Mouse (Mus musculus) right cerebral cortex, adult 18-20 months (tissue): ENCODE results near the gene Wrnip1.
A peak's percentile ranks its signal among the peaks of the same experiment; 100 is the strongest.

ENCODE experiments used
- DNase-seq: peaks from one replicate; pipeline ENCODE4 v3.0.0; 2022; ENCODE audit warnings: mixed read lengths

Wrnip1 gene

DNA sequence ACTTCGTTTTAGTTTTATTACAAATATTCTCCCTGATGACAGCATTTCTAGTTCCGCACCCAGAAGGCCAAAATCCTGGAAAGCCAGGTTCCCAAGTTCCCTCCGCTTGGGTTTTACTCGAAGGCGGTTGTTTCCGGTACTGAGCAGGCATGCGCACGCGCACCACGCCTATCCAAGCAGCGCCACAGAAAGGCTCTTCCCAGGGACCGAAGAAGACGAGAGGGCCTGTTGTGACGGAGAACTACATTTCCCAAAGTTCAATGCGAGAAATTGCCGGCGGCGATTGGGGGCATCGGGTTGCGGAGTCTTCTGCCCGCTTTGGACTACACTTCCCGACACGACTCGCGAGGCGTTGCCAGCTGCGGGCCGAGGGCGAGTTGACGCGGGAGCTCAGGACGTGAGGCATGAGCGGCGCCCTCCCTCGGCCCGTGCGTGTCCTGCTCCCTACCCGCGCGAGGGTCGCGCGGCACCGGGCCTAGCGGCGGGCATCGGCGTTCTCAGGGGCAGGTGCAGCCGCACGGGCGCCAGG is at the start of gene Wrnip1:
TSS of gene Wrnip1 (plus strand) at position 346 of the 529 bp plus-strand sequence.
- peak; percentile 99 for DNase-seq

DNA sequence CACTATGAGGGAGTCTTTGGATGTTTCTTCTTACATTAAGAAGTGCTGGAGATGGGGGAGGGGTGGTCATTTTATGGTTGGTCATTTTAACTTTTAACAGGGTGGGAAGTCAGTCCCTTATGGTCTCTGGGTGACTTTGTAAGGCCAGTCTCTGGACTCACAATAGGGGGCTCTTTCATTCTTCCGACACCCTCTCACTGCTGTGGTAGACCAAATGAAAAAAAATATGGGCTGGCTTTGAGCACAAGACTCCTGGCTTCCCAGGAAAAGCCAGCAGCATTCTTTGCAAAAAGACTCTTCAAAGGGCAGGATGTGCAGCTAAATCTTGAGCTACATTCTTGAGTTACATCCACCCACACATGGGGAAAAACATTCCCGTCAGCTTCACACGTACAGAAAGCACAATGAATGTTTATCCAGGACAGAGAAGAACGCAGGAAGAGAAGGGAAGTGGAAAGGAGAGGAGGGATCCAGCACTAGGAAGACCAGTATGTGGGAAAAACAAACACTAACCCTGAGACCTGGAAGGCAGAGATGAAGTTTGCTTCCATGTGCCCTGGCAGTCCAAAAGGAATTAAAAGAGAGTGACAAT is 49.7 kb upstream of the Wrnip1 start:
- DNase-seq, result no peak

- no peak for DNase-seq
These were observed 42.8 kb upstream of the Wrnip1 start for GRCm38 (mm10) chr13:32759036-32759435.

DNA sequence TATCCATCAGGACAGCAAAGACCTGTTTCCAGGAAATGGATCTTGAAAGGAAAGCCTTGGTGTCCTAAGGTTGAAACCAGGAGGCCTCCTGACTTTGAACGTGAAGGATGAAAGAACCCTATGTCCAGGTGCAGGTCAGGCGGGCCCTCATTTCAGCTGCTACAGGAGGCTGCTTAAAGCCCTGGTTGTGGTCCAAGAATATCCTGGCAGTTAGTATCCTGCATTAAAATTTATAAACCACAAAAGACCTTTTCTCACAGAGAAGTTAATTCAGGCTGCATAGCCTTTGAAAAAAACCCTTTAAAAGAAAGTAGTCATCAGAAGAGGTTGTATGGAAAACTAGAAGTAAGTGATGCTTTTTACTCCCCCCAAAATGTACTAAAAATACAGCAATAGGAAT is 41.0 kb upstream of the Wrnip1 start:
- DNase-seq, result no peak

DNA sequence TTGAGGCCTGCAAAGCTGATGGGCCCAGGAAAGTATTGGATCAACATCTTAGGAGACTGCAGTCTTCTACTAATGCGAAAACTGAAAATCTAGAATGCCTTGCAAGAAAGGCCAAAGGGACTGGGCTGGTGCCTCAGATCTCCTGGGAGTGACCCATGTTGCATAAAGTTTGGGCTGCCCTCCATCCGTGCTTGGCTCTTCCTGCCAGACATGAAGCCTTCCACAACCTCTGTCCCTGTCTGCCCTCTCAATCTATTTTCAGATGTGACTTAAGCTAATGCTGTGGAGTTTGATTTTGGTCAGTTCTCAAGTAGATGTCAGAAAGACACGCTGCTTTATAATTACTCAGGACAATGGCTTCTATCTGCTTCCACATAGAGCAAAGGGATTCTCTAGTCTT is 38.7 kb upstream of the Wrnip1 start:
- no peak for DNase-seq

DNA sequence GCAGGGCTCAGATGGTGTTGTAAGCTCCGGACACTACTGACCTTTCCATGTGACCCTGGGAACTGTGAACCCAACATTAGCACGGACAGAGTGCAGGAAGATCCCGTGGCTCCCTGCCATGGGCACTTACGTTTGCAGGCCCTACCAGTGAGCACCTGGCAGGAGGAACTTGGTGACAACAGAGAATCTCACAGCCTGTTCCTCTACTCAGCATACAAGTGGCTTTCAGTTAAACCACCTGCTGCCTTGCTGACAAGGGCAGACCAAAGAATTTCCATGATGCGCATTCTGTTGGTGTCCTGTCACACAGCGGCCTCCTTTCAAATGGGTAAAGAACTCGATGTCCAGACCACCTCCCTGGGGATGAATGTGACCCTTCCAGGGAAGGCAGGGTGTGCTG is 37.4 kb upstream of the Wrnip1 start:
- DNase-seq, result no peak

GRCm38 (mm10) chr13:32768104-32768503 is 33.7 kb upstream of the Wrnip1 start:
- peak; percentile 30 for DNase-seq

- DNase-seq, result no peak
These were observed 31.9 kb upstream of the Wrnip1 start for GRCm38 (mm10) chr13:32769960-32770359.

- DNase-seq, result no peak
These were observed 25.9 kb upstream of the Wrnip1 start for GRCm38 (mm10) chr13:32775889-32776288.

DNA sequence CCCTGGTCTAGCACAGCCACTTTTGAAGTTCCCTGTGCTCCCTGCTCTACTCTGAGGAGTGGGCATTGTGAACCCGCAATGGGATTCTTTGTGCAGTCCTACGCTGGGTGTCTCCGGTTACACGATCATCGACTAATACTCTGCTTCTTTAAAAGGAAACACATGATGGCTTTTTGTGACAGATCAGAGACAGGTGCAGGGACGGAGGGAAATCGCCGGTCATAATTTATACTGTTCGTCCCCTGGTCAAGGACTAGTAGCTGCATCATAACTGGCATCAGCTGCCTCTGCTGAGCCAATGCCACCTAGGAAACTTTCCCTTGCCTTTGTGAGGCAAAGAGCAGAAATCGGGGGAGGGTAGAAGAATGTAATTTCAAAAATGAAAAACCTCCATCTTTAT is 25.5 kb upstream of the Wrnip1 start:
- no peak for DNase-seq

DNA sequence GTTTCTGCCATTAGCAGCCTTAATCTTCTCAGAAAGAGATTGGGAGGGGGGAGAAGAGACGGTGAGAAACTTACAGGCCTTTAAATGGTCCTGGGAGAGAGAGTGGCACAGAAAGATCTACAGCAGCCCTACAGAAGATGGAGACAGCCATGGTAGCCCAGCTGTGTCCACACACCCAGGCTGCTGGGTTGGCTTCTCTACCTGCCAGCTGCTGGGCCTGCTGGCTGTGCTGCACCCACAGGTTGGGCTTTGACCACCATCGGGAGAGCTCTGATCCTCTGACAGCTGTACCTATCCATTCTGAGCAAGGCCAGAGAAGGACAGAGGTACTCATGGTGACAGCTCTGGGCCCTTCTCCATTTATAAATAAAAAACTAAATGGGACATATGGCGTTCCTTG is 23.0 kb upstream of the Wrnip1 start:
- DNase-seq, result no peak

- DNase-seq, result no peak
These were observed 18.8 kb upstream of the Wrnip1 start for GRCm38 (mm10) chr13:32783055-32783454.

DNA sequence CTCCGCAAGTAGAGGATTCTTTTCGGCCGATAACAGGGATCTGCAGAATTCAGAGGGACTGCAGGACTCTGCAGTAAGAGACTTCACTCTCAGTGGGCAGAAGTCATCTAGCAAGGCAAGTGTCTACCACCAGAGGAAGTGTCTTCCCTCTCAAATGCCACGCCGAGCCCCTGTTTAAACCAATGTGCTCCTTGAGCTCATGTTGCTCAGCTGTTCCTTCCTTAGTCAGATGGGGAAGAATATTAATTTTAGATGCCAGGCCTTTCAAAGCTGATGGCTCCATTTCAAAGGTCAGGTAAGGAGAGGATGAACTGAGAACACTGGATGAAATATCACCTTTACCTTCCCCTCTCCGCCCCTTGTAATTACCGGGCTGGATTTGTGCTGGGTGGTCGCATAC is 18.0 kb upstream of the Wrnip1 start, which contains the start of gene Mylk4:
TSS of gene Mylk4 (minus strand) at position 139 of the 400 bp plus-strand sequence.
- DNase-seq, result no peak

GRCm38 (mm10) chr13:32787584-32787983 is 14.3 kb upstream of the Wrnip1 start:
- DNase-seq, result no peak

DNA sequence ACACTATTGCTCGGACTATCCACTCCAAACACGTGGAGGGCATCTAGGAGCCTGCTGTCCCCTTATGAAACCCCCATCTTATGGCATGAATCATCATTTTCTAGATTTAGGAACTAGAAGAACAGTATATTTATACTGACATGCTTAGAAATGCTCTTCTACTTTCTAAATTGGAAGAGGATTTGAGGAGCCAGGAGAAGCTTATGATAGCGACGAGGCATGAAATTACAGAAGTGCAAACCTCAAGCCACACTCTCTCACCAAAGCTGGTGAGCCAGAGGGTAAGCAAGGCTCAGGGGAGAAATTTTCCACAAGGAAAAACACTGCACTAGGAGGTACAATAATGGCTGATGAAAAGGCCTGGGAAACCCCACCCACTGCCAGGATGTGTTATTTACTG is 12.1 kb upstream of the Wrnip1 start:
- DNase-seq, result no peak

DNA sequence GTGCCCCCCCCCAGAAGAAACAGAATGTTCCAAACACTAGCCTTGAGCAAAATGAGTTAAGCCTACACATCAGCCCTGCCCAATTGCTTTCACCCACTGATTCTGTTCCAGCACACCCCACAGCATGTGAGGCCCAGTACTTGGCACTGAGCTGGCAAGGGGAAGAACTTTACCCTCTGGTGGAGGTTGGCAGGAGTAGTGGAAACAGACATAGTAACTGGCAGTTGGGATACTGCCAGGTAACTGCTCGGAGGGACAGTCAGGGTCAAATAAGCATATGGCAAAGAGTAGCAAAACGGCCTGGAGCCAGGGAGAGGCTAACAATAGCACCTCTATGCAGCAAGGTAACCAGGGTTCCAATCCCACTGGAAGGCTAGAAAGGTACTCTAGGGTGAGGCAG is 7.2 kb upstream of the Wrnip1 start:
- DNase-seq, result no peak

- DNase-seq, result no peak
These were observed 6.7 kb upstream of the Wrnip1 start for GRCm38 (mm10) chr13:32795166-32795565.

DNA sequence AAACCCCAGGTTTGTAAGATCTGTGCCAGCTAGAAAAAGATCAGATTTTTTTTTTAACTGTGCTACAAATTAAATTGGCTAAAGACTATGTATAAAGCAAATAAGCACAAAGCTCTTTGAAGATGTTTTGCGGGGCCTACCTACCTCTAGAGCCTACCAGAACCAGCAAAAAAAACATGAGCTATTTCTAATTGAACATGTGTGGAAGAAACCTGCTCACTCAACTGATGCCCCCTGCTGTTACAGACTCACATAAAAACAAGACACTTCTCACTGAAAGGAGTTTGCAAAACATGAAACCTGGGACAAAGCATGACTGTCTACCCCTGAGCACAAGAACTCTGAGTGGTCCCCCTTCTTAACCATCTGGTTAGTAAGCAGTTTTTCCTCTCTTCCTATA is 4.8 kb upstream of the Wrnip1 start:
- no peak for DNase-seq

DNA sequence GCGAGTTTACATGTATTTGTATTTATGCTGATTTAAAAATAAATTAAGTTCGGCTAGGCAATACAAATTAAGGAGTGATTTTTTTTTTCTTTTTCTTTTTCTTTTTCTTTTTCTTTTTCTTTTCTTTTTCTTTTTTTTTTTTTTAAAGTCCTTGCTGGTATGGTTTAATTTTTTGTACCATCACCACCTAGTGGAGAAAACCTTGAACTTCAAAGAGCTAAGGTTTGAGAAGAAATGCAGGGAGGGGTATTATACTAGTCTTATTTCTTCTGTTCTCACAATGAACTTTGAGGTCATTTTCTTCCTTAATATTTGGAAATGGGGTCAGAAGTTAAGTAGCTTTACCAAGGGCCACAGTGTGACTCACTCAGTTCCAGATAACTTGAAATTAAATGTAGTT is 2.7 kb upstream of the Wrnip1 start:
- no peak for DNase-seq

DNA sequence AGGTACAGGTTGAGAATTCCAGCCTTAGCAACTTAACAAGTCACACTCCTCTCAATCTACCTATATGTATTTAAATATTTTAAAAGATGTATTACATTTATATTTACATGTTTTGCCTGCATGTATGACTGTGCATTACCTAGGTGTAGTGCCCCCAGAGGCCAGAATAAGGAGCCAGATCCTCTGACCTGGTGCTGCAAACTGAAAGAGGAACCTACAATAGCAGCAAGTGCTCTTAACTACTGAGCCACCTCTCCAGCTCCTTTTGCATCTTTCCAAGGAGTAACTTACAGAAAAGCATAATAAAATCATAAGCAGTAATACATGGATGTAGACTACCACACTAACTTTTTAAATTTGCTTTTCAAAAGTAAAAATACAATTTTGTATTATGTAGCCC is 979 bp upstream of the Wrnip1 start:
- DNase-seq, result no peak

GRCm38 (mm10) chr13:32802259-32803081 is 632 bp downstream of the Wrnip1 start, which contains the start of gene D930007J09Rik:
Gene D930007J09Rik (minus strand): TSS chr13:32802849.
- DNase-seq, result peak; percentile 63

DNA sequence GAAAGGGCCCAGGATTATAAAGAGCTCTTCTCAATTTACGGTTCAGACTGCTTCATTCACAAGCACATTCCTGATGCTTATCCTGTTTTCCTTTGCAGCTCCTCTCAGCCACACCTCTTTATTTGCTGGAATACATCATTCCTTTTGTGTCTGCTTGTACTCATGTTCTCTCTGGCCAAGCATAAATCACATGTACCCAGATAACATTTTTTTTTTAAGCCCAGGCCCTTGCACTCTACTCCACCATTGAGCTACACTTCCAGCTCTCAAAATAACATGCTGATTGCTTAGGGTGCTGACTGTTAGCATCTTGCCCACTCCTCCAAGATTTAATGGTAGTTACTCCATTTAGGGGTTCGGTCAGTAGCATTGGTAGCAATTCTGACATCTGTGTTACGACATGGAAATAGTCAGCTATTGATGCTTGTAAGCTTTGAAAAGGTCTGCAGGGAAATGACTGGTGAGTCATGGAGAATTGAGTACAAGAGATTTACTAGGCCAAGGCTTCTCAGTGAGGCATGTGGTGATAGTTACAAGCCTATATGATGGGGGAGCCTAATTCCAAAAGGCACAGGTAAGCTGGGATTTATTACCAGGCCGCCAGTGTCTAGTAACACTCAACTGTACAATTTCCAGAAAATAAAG is 2.0 kb downstream of the Wrnip1 start:
- DNase-seq, result no peak

DNA sequence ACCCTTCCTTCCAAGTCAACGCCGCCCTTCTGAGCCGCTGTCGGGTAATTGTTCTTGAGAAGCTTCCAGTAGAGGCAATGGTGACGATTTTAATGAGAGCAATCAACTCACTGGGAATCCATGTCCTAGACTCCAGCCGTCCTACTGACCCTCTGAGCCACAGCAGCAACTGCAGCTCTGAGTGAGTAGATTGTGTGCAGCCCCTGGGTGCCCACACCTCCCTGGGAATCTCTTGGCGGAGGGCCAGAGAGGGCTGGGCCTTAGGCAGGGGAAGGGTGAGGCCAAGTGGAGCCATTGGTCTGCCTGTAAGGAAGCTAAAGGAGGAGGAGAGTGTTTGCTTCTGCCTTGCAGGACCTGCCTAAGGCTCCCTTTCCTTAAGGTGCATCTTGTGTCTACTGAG is 5.0 kb downstream of the Wrnip1 start:
- DNase-seq, result no peak

DNA sequence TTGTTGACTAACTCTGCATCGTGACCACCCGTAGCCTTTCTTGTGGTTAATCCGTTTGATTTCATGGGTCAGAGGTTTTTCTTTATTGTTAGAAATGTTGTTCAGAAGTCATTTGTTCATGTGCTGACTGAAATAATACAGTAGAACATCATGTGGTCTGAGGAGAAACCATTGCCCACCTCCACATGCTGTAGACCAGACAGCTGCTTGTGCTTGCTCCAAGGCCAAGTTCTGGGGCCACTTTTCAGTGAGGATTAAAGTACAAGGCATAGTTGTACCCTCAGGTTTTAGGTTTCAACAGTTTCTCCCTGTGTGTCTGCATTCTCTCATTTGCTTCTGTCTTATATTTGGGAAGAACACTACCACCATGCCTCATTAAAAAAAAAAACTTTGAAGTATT is 5.8 kb downstream of the Wrnip1 start:
- DNase-seq, result no peak
